Mouse (Mus musculus) hindbrain, postnatal 0 days (tissue): Measurements from ENCODE around the gene Olfr432. TPM values are rescaled to one million over a fixed set of nuclear protein-coding genes. Genes with fewer than 3 reads are reported as not detected.
A peak's percentile ranks its signal among the peaks of the same experiment; 100 is the strongest.
"Not testable (repeated sequence)": the region's sequence is repeated elsewhere in the genome, so short reads cannot be mapped to it uniquely, and the experiment has no call there.

ENCODE experiments used
- ATAC-seq: fragments of 200-750 bp; cut with Nextera tagmentation; 2 replicates; pipeline ENCODE4 v1.8.0; 2017; ENCODE audit warnings: mild to moderate bottlenecking, moderate TSS enrichment, moderate library complexity
- DNase-seq: peaks from one replicate; pipeline ENCODE4 v3.0.0-alpha.2; 2015; ENCODE audit warnings: low spot score
- H3K27ac ChIP-seq: fragments of 300-500 bp; sonication (generic); 2 replicates; pipeline ENCODE4 v1.5.1; 2014; ENCODE audit warnings: mild to moderate bottlenecking
- H3K27me3 ChIP-seq: fragments of 300-500 bp; sonication (generic); 2 replicates; pipeline ENCODE4 v1.6.1; 2014; ENCODE audit warnings: low read length, mixed read lengths; ENCODE audit not compliant: insufficient read depth
- H3K36me3 ChIP-seq: fragments of 300-500 bp; sonication (generic); 2 replicates; pipeline ENCODE4 v1.6.1; 2014; ENCODE audit warnings: low read length, mixed read lengths; ENCODE audit not compliant: insufficient read depth
- H3K4me1 ChIP-seq: fragments of 300-500 bp; sonication (generic); 2 replicates; pipeline ENCODE4 v1.6.1; 2014; ENCODE audit warnings: antibody characterized with exemption, low read length, mixed read lengths; ENCODE audit not compliant: insufficient read depth
- H3K4me2 ChIP-seq: fragments of 300-500 bp; sonication (generic); 2 replicates; pipeline ENCODE4 v1.6.1; 2014; ENCODE audit warnings: low read depth, mild to moderate bottlenecking, low read length, moderate library complexity, mixed read lengths
- H3K4me3 ChIP-seq: fragments of 300-500 bp; sonication (generic); 2 replicates; pipeline ENCODE4 v1.5.1; 2014; ENCODE audit warnings: low read length
- H3K9ac ChIP-seq: fragments of 300-500 bp; sonication (generic); replicated peaks from 2 replicates; pipeline ENCODE4 v1.6.1; 2014; ENCODE audit warnings: mild to moderate bottlenecking, low read length, moderate library complexity, mixed read lengths
- H3K9me3 ChIP-seq: fragments of 300-500 bp; sonication (generic); 2 replicates; pipeline ENCODE4 v1.6.1; 2016; ENCODE audit warnings: low read length, mixed read lengths
- CTCF ChIP-seq: IDR thresholded peaks from 2 replicates; pipeline ENCODE4 v1.5.1; 2016; ENCODE audit warnings: antibody characterized with exemption, control low read depth, low read depth
- WGBS: fragments of 180-500 bp; shearing (Covaris S2); extraction: QIAGEN DNeasy Blood & Tissue Kit; methylation state at CpG from one replicate; pipeline ENCODE4 v1.1.7; 2014; 5-methylcytosine and 5-hydroxymethylcytosine counted together
- polyA plus RNA-seq: library from polyadenylated mRNA; unstranded; fragments of >200 nt; fragmentation: Nextera tagmentation; extraction: Ambion mirVana; gene quantifications from 2 replicates; pipeline ENCODE4 v1.2.1, GENCODE M21; 2015
- total RNA-seq: library from RNA; depleted of rRNA; stranded (reverse); fragments of >200 nt; gene quantifications from 2 replicates; pipeline ENCODE4 v1.2.3, GENCODE M21; 2014; rRNA removed

Gene Olfr432
- not detected in 2 replicates for total RNA-seq
- not detected in 2 replicates for polyA plus RNA-seq

GRCm38 (mm10) chr1:174048893-174049292, at the start of gene Olfr432:
Olfr432 (plus strand) TSS chr1:174049205.
- no peak within 1 kb of the TSS for H3K4me2 ChIP-seq
- no peak within 1 kb of the TSS for H3K27ac ChIP-seq
- H3K36me3 ChIP-seq: no peaks in the 10 kb centered on the region
- no peak for TF ChIP-seq CTCF
- no peak within 1 kb of the TSS for H3K9ac ChIP-seq
- ATAC-seq (no peak), DNase-seq (no peak)
- H3K4me1 ChIP-seq: no peaks in the 10 kb centered on the region
- no peaks in the 10 kb centered on the region for H3K27me3 ChIP-seq
- no peak within 1 kb of the TSS for H3K4me3 ChIP-seq
- 71% methylated on average over 2 of the region's 2 CpGs for WGBS
- no peaks in the 10 kb centered on the region for H3K9me3 ChIP-seq

DNA sequence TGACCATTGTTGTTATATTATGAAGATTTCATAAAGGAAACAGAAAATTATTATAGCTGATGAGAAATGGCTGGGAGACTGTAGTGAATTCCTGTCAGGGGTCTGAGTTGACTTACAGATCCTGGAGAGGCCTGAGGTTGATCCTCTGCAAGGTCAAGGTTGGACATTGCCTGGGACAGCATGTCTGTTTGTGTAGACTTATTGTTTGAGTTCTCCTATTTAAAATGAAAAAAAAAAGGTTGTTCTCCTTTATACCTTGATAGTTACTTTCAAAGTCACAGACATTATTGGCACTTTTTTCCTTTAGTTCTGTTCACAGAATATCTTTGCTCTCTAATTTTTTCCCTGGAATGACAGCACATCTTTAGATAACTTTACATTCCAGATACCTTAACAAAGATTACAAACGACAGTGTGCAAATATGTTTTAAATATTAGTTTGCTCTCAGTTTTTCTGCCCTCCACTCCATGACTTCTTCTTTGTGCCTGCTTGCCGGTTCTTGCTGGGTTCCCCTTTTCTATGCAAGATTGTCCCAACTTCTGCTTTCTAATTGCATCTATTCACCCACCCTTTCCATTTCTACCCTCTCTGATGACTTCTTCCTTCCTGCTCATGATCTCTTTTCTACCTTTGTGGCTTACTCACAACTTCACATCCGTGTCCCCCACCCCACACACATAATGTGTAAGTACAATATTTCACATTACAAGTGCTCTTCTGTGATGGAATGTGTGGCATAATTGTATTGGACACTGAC, 44.5 kb upstream of the Olfr432 start:
- H3K27me3 ChIP-seq, H3K27ac ChIP-seq, H3K4me1 ChIP-seq, ATAC-seq, H3K4me3 ChIP-seq, DNase-seq, H3K4me2 ChIP-seq, H3K9me3 ChIP-seq, H3K36me3 ChIP-seq, H3K9ac ChIP-seq: not testable (repeated sequence)
- 82% methylated on average over 1 of the region's 3 CpGs for WGBS

- H3K4me2 ChIP-seq, ATAC-seq, H3K4me3 ChIP-seq, DNase-seq, H3K27me3 ChIP-seq, H3K27ac ChIP-seq, H3K9ac ChIP-seq, H3K36me3 ChIP-seq, H3K9me3 ChIP-seq, H3K4me1 ChIP-seq: not testable (repeated sequence)
Observed at GRCm38 (mm10) chr1:174007050-174007449, 42.0 kb upstream of the Olfr432 start.

DNA sequence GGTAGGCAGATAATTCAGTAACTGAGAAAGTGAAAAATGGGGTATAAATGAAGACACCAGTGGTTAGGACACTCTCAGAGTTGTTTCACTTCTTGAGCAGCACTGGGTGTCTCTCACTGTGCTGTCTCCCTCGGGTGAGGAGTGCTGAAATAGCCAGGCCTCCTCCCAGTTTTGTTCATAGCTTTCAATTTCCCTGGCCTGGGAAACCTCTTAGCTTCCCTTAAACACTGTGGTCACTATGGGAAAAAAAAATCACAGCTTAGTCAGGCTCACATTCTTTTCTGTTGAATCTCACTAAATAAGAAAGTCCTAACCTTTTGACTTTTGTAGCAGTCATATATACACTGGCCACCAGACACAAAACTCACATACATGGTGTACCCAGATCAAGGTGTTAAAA, 17.3 kb upstream of the Olfr432 start, which contains the start of gene Ifi205:
Ifi205 (minus strand) TSS at position 113 of the 400 bp plus-strand sequence.
- Histone ChIP-seq H3K4me2 (no peak within 1 kb of the TSS), H3K4me1 (no peaks in the 10 kb centered on the region), H3K36me3 (no peaks in the 10 kb centered on the region), H3K27ac (no peak within 1 kb of the TSS), H3K27me3 (no peaks in the 10 kb centered on the region), H3K4me3 (no peak within 1 kb of the TSS), H3K9ac (no peak within 1 kb of the TSS), H3K9me3 (no peaks in the 10 kb centered on the region)
- DNase-seq: no peak
- no peak for ATAC-seq
- WGBS: 58% methylated on average over 1 of the region's 1 CpGs
- no peak for TF ChIP-seq CTCF

GRCm38 (mm10) chr1:174035841-174036240, 13.2 kb upstream of the Olfr432 start:
- no peak overlapping the region for H3K27ac ChIP-seq
- no peak for TF ChIP-seq CTCF
- 58% methylated on average over 4 of the region's 4 CpGs for WGBS
- H3K4me3 ChIP-seq: no peak overlapping the region
- no peak overlapping the region for H3K9ac ChIP-seq
- no peak overlapping the region for H3K4me2 ChIP-seq
- no peaks in the 10 kb centered on the region for H3K36me3 ChIP-seq
- ATAC-seq (peak; percentile 35; the same call in 1 of the 2 replicates), DNase-seq (peak; percentile 13)
- no peaks in the 10 kb centered on the region for H3K4me1 ChIP-seq
- H3K9me3 ChIP-seq: no peaks in the 10 kb centered on the region
- no peaks in the 10 kb centered on the region for H3K27me3 ChIP-seq

DNA sequence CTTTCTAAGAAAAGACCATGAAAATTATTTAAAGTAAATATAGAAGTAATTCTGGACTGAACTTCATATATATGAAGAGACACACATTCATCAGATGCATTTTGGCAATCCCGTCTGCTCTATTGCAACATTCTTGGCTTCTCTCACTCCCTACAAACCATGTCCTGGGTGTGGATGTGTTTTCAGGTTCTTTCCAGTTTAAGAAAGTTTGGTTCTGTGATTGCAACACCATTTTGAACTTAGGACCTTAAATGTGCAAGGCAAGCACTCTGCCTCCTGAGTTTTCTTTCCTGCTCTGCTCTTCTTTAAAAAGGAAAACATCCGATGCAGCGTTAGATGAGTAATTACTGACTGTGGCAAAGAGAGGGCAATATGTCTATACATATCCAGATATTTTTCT, 10.5 kb upstream of the Olfr432 start:
- Histone ChIP-seq H3K27ac (no peak overlapping the region), H3K36me3 (no peaks in the 10 kb centered on the region), H3K4me1 (no peaks in the 10 kb centered on the region), H3K4me3 (no peak overlapping the region), H3K27me3 (no peaks in the 10 kb centered on the region), H3K4me2 (no peak overlapping the region), H3K9ac (no peak overlapping the region), H3K9me3 (no peaks in the 10 kb centered on the region)
- WGBS: 86% methylated on average over 3 of the region's 3 CpGs
- DNase-seq: no peak
- no peak for TF ChIP-seq CTCF
- ATAC-seq: no peak

- Histone ChIP-seq H3K27ac (no peak within 1 kb of the TSS), H3K4me3 (no peak within 1 kb of the TSS), H3K36me3 (no peaks in the 10 kb centered on the region), H3K4me2 (no peak within 1 kb of the TSS), H3K9me3 (no peaks in the 10 kb centered on the region), H3K4me1 (no peaks in the 10 kb centered on the region), H3K27me3 (no peaks in the 10 kb centered on the region), H3K9ac (no peak within 1 kb of the TSS)
- ATAC-seq: no peak
- no peak for DNase-seq
- 90% methylated on average over 7 of the region's 7 CpGs for WGBS
- no peak for TF ChIP-seq CTCF
Observed at GRCm38 (mm10) chr1:174040523-174041177, 8.4 kb upstream of the Olfr432 start, which contains the start of gene Olfr433. Olfr433 (plus strand) TSS chr1:174040705.

DNA sequence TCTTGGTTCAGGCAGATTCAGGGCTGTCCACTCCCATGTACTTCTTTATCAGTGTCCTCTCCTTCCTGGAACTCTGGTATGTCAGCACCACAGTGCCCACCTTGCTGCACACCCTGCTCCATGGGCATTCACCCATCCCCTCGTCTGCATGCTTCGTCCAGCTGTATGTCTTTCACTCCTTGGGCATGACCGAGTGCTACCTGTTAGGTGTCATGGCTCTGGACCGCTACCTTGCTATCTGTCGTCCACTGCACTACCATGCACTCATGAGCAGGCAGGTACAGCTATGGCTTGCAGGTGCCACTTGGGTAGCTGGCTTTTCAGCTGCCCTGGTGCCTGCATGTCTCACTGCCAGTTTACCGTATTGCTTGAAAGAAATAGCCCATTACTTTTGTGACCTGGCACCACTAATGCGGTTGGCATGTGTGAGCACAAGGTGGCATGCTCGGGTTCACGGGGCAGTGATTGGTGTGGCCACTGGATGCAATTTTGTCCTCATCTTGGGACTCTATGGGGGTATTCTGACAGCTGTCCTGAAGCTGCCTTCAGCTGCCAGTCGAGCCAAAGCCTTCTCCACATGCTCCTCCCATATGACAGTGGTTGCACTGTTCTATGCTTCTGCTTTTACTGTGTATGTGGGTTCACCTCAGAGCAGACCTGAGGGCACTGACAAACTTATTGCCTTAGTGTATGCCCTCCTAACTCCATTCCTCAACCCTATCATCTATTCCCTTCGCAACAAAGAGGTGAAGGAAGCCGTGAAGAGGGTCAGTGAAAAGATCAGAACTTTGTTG, 6.7 kb upstream of the Olfr432 start:
- not testable (repeated sequence) for H3K36me3 ChIP-seq, ATAC-seq, H3K27ac ChIP-seq, H3K4me2 ChIP-seq, H3K4me1 ChIP-seq, DNase-seq, H3K9ac ChIP-seq, H3K4me3 ChIP-seq, H3K27me3 ChIP-seq, H3K9me3 ChIP-seq
- 89% methylated on average over 12 of the region's 12 CpGs for WGBS
